ENCODE assay signal across 8 mouse cellular contexts in the genomic region with DNA sequence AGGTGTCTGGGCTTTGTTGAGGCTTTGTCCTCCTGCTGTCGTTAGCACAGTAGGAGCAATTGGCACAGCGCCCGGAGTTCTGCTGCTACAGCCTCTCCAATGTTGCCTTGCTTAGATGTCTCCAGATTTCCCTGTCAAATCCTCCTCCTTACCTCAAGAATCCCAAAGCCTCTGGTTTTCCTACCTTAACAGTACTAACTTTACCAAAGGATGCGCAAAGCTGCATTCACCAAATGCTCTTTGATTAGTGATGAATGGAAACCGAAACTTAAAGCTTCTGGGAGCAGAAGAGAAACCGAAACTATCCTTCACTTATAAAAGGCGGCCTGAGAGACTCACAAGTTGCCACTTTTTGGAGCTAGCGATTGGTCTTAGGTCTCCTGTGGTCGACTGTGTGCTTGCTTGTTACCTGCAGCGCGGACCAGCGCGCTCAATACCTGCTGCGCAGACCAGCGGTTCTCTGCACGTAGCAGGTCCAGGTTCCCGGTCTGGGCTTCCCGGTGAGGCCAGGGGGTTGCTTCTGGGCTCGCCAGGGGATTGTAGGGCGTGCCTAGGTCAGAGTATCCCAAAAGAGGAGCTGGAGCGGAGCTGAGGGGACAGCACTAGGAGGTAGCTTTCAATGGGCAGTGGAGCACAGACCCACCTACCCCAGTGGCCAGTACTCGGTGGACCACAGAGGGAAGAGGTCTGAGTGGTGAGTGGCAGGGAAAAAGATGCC. TPM values are rescaled to one million over a fixed set of nuclear protein-coding genes. Genes with fewer than 3 reads are reported as not detected.
DNase-seq lines count a peak whose midpoint lies in the region; ATAC-seq lines count a peak whose summit lies in the region.

A gene (plus strand): TSS at position 311 of the 718 bp plus-strand sequence.

- peak within 1 kb of the TSS; percentile 50 for H3K4me3 ChIP-seq in embryonic facial prominence, embryonic 13.5 days
- peak within 1 kb of the TSS; percentile 47 for H3K4me3 ChIP-seq in limb, embryonic 12.5 days (replicated peaks)
- H3K4me3 ChIP-seq in midbrain, embryonic 14.5 days (replicated peaks; ENCODE audit: low read depth, low read length), result peak within 1 kb of the TSS; percentile 22

- no peaks in the 10 kb centered on the region for H3K36me3 ChIP-seq in embryonic facial prominence, embryonic 13.5 days
- no peaks in the 10 kb centered on the region for H3K36me3 ChIP-seq in limb, embryonic 12.5 days
- no peaks in the 10 kb centered on the region for H3K36me3 ChIP-seq in midbrain, embryonic 14.5 days (ENCODE audit: control insufficient read depth, insufficient read depth, low read length)

- no peaks in the 10 kb centered on the region for H3K9me3 ChIP-seq in embryonic facial prominence, embryonic 13.5 days
- H3K9me3 ChIP-seq in limb, embryonic 12.5 days, result no peaks in the 10 kb centered on the region
- no peaks in the 10 kb centered on the region for H3K9me3 ChIP-seq in midbrain, embryonic 14.5 days (ENCODE audit: control insufficient read depth, low read length)

- no peaks in the 10 kb centered on the region for H3K27me3 ChIP-seq in embryonic facial prominence, embryonic 13.5 days
- peaks cover 16% of the 10 kb centered on the region for H3K27me3 ChIP-seq in limb, embryonic 12.5 days
- H3K27me3 ChIP-seq in midbrain, embryonic 14.5 days (ENCODE audit: control insufficient read depth, insufficient read depth, low read length), result 0 out of 2 replicates have a peak, but pooled peaks cover 5% of the 10 kb centered on the region

- peak; percentile 53 for DNase-seq in 3134 (ENCODE audit: extremely low read depth, insufficient read length, low spot score)
- peak; percentile 86 for DNase-seq in adrenal gland, postnatal 14 days
- peak; percentile 81 for DNase-seq in heart, adult 8-10 months (ENCODE audit: low spot score)
- peak; percentile 34 to 40 for DNase-seq in kidney, adult 8-10 months
- DNase-seq in midbrain, embryonic 14.5 days, result peak; percentile 70
- peak; percentile 6 to 45 for DNase-seq in spleen, adult 18-20 months

- WGBS in embryonic facial prominence, embryonic 13.5 days, result 10% methylated on average over 22 of the region's 22 CpGs
- 9% methylated on average over 22 of the region's 22 CpGs for WGBS in limb, embryonic 12.5 days
- 10% methylated on average over 22 of the region's 22 CpGs for WGBS in midbrain, embryonic 14.5 days

- H3K27ac ChIP-seq in embryonic facial prominence, embryonic 13.5 days, result no peak within 1 kb of the TSS
- H3K27ac ChIP-seq in limb, embryonic 12.5 days, result no peak within 1 kb of the TSS
- H3K27ac ChIP-seq in midbrain, embryonic 14.5 days (replicated peaks; ENCODE audit: low read depth, low read length), result no peak within 1 kb of the TSS

- 0 out of 2 replicates have a peak, but pooled peaks have one; percentile 15 for ATAC-seq in embryonic facial prominence, embryonic 13.5 days (ENCODE audit: insufficient number of reproducible peaks, insufficient read depth, low FRiP score, low TSS enrichment, low read depth)
- peak; percentile 47; the same call in 1 of the 2 replicates for ATAC-seq in limb, embryonic 12.5 days (ENCODE audit: insufficient number of reproducible peaks, insufficient read depth, low FRiP score, low TSS enrichment, low read depth)
- ATAC-seq in midbrain, embryonic 14.5 days (ENCODE audit: low FRiP score, low TSS enrichment), result no peak

- no peaks in the 10 kb centered on the region for H3K4me1 ChIP-seq in embryonic facial prominence, embryonic 13.5 days
- H3K4me1 ChIP-seq in limb, embryonic 12.5 days (replicated peaks), result 0 out of 2 replicates have a peak, but pooled peaks cover 8% of the 10 kb centered on the region
- H3K4me1 ChIP-seq in midbrain, embryonic 14.5 days (ENCODE audit: control insufficient read depth, insufficient read depth, low read length), result peaks cover 3% of the 10 kb centered on the region; the same call in 1 of the 2 replicates

- H3K9ac ChIP-seq in embryonic facial prominence, embryonic 13.5 days, result peak within 1 kb of the TSS; percentile 70
- peak within 1 kb of the TSS; percentile 42 for H3K9ac ChIP-seq in limb, embryonic 12.5 days (replicated peaks)
- H3K9ac ChIP-seq in midbrain, embryonic 14.5 days (replicated peaks; ENCODE audit: low read length), result no peak within 1 kb of the TSS; the same call in 1 of the 2 replicates

- H3K4me2 ChIP-seq in embryonic facial prominence, embryonic 13.5 days, result peak within 1 kb of the TSS; percentile 70
- H3K4me2 ChIP-seq in limb, embryonic 12.5 days, result peak within 1 kb of the TSS; percentile 75
- H3K4me2 ChIP-seq in midbrain, embryonic 14.5 days (ENCODE audit: low read length), result peak within 1 kb of the TSS; percentile 57

RNA-seq across cellular contexts. Expression of the gene that starts here (rescaled TPM):
- total RNA-seq in adrenal gland, postnatal 14 days (2021), result 2.7 and 3.8 TPM in 2 replicates
- 0.35 and 0.62 TPM in 2 replicates for polyA plus RNA-seq in embryonic facial prominence, embryonic 13.5 days (2015; fragmentation: Nextera tagmentation; extraction: Ambion mirVana)
- total RNA-seq in heart, adult 8-10 months (2022), result 1 to 10 TPM in 3 of 4 experiments, under 1 TPM in 1; 0.80 to 2.6 (median 1.9) TPM
- polyA plus RNA-seq in limb, embryonic 12.5 days (2016; fragmentation: Nextera tagmentation; extraction: Ambion mirVana), result 0.23 and 0.38 TPM in 2 replicates
- polyA plus RNA-seq in midbrain, embryonic 14.5 days (2014; fragmentation: Nextera tagmentation; extraction: Ambion mirVana), result 0.04 and 1.0 TPM in 2 replicates

Comparison
In these comparisons a context has a peak if more than half of its experiments do, and no peak if none do; other contexts are left out.
1. Peak in ATAC-seq, H3K4me3 ChIP-seq, H3K9ac ChIP-seq and H3K4me2 ChIP-seq in embryonic facial prominence, embryonic 13.5 days; RNA of the gene not detected or under 1 TPM.
2. Peak in ATAC-seq, H3K4me3 ChIP-seq, H3K9ac ChIP-seq and H3K4me2 ChIP-seq in limb, embryonic 12.5 days; RNA of the gene not detected or under 1 TPM.
3. DNase-seq: peak in every context shown above with its lines; median percentile 86 in adrenal gland, postnatal 14 days; 81 in heart, adult 8-10 months; 70 in midbrain, embryonic 14.5 days; 53 in 3134; 37 in kidney, adult 8-10 months; 26 in spleen, adult 18-20 months.